Mouse (Mus musculus): ENCODE measurements around the gene Gnptab.

Gene Gnptab

GRCm38 (mm10) chr10:88377666-88378065, 1.3 kb upstream of the Gnptab start:
- DNase-seq (ENCODE audit: low read depth, low spot score): no peak

- DNase-seq (ENCODE audit: low read depth, low spot score): peak; percentile 40
Measured at GRCm38 (mm10) chr10:88380002-88380401, 1.1 kb downstream of the Gnptab start.

- no peak for DNase-seq (ENCODE audit: low read depth, low spot score)
Measured at GRCm38 (mm10) chr10:88380430-88381060, 1.6 kb downstream of the Gnptab start.

GRCm38 (mm10) chr10:88381286-88381685, 2.4 kb downstream of the Gnptab start:
- DNase-seq (ENCODE audit: low read depth, low spot score): no peak

GRCm38 (mm10) chr10:88382009-88382408, 3.1 kb downstream of the Gnptab start:
- no peak for DNase-seq (ENCODE audit: low read depth, low spot score)

GRCm38 (mm10) chr10:88383479-88383878, 4.5 kb downstream of the Gnptab start:
- DNase-seq (ENCODE audit: low read depth, low spot score): no peak

GRCm38 (mm10) chr10:88384081-88384480, 5.1 kb downstream of the Gnptab start:
- no peak for DNase-seq (ENCODE audit: low read depth, low spot score)

- DNase-seq (ENCODE audit: low read depth, low spot score): no peak
Measured at GRCm38 (mm10) chr10:88385290-88385689, 6.4 kb downstream of the Gnptab start.

GRCm38 (mm10) chr10:88385758-88386157, 6.8 kb downstream of the Gnptab start:
- no peak for DNase-seq (ENCODE audit: low read depth, low spot score)

- no peak for DNase-seq (ENCODE audit: low read depth, low spot score)
Measured at GRCm38 (mm10) chr10:88386251-88386650, 7.3 kb downstream of the Gnptab start.

GRCm38 (mm10) chr10:88389576-88389975, 10.6 kb downstream of the Gnptab start:
- no peak for DNase-seq (ENCODE audit: low read depth, low spot score)

- DNase-seq (ENCODE audit: low read depth, low spot score): no peak
Measured at GRCm38 (mm10) chr10:88390096-88390790, 11.3 kb downstream of the Gnptab start.

GRCm38 (mm10) chr10:88391495-88391894, 12.6 kb downstream of the Gnptab start:
- no peak for DNase-seq (ENCODE audit: low read depth, low spot score)

GRCm38 (mm10) chr10:88392181-88392847, 13.4 kb downstream of the Gnptab start:
- DNase-seq (ENCODE audit: low read depth, low spot score): no peak

- DNase-seq (ENCODE audit: low read depth, low spot score): no peak
Measured at GRCm38 (mm10) chr10:88398668-88399243, 19.8 kb downstream of the Gnptab start.

GRCm38 (mm10) chr10:88399271-88399670, 20.3 kb downstream of the Gnptab start:
- DNase-seq (ENCODE audit: low read depth, low spot score): no peak

GRCm38 (mm10) chr10:88403021-88403420, 24.1 kb downstream of the Gnptab start:
- no peak for DNase-seq (ENCODE audit: low read depth, low spot score)

- DNase-seq (ENCODE audit: low read depth, low spot score): no peak
Measured at GRCm38 (mm10) chr10:88404220-88404619, 25.3 kb downstream of the Gnptab start.

GRCm38 (mm10) chr10:88405812-88406211, 26.9 kb downstream of the Gnptab start:
- DNase-seq (ENCODE audit: low read depth, low spot score): no peak

- DNase-seq (ENCODE audit: low read depth, low spot score): no peak
Measured at GRCm38 (mm10) chr10:88407875-88408631, 29.1 kb downstream of the Gnptab start.

GRCm38 (mm10) chr10:88409751-88410150, 30.8 kb downstream of the Gnptab start:
- no peak for DNase-seq (ENCODE audit: low read depth, low spot score)
